8 mouse cellular contexts compared by ENCODE assay signal in genomic region chr7:73398319-73398718, GRCm38 (mm10). TPM values are rescaled to one million over a fixed set of nuclear protein-coding genes. Genes with fewer than 3 reads are reported as not detected.
DNase-seq lines count a peak whose midpoint lies in the region; ATAC-seq lines count a peak whose summit lies in the region.

No protein-coding gene starts in this region.

- peak; percentile 72 for DNase-seq in ES-CJ7 (ENCODE audit: low read depth, low spot score)
- DNase-seq in adrenal gland, adult 8-10 months = peak; percentile 83
- DNase-seq in heart, embryonic 10.5 days (ENCODE audit: low spot score) = no peak
- DNase-seq in kidney, adult 18-20 months = peak; percentile 67
- peak; percentile 92 to 95 for DNase-seq in lung, adult 18-20 months
- no peak for DNase-seq in spleen, postnatal 36 days (ENCODE audit: low spot score in 2 of 2)

- WGBS in embryonic facial prominence, embryonic 12.5 days = 19% methylated on average over 11 of the region's 11 CpGs
- WGBS in heart, embryonic 10.5 days = 5% methylated on average over 11 of the region's 11 CpGs
- WGBS in neural tube, embryonic 15.5 days = 5% methylated on average over 11 of the region's 11 CpGs

- peaks cover 71% of the 10 kb centered on the region for H3K4me1 ChIP-seq in embryonic facial prominence, embryonic 12.5 days
- H3K4me1 ChIP-seq in heart, embryonic 10.5 days = peaks cover 37% of the 10 kb centered on the region
- peaks cover 78% of the 10 kb centered on the region for H3K4me1 ChIP-seq in neural tube, embryonic 15.5 days

- no peak overlapping the region for H3K9ac ChIP-seq in embryonic facial prominence, embryonic 12.5 days
- peak overlapping the region; percentile 37 for H3K9ac ChIP-seq in neural tube, embryonic 15.5 days (replicated peaks)

- no peak for ATAC-seq in embryonic facial prominence, embryonic 12.5 days (ENCODE audit: insufficient number of reproducible peaks, insufficient read depth, low FRiP score, low TSS enrichment)
- ATAC-seq in neural tube, embryonic 15.5 days (ENCODE audit: low FRiP score) = peak; percentile 32; the same call in 1 of the 2 replicates

- H3K36me3 ChIP-seq in embryonic facial prominence, embryonic 12.5 days = peaks cover 11% of the 10 kb centered on the region; the same call in 1 of the 2 replicates
- H3K36me3 ChIP-seq in heart, embryonic 10.5 days = no peaks in the 10 kb centered on the region
- H3K36me3 ChIP-seq in neural tube, embryonic 15.5 days = no peaks in the 10 kb centered on the region

- H3K4me3 ChIP-seq in embryonic facial prominence, embryonic 12.5 days = no peak overlapping the region
- peak overlapping the region; percentile 54 for H3K4me3 ChIP-seq in heart, embryonic 10.5 days
- H3K4me3 ChIP-seq in neural tube, embryonic 15.5 days (replicated peaks) = peak overlapping the region; percentile 34; the same call in 1 of the 2 replicates

- H3K4me2 ChIP-seq in embryonic facial prominence, embryonic 12.5 days (replicated peaks) = peak overlapping the region; percentile 47
- H3K4me2 ChIP-seq in neural tube, embryonic 15.5 days = peak overlapping the region; percentile 66

- no peaks in the 10 kb centered on the region for H3K27me3 ChIP-seq in embryonic facial prominence, embryonic 12.5 days
- H3K27me3 ChIP-seq in heart, embryonic 10.5 days (ENCODE audit: insufficient read depth, poor library complexity, severe bottlenecking) = peaks cover 76% of the 10 kb centered on the region
- H3K27me3 ChIP-seq in neural tube, embryonic 15.5 days (replicated peaks) = no peaks in the 10 kb centered on the region

- H3K9me3 ChIP-seq in embryonic facial prominence, embryonic 12.5 days = no peaks in the 10 kb centered on the region
- no peaks in the 10 kb centered on the region; the same call in 1 of the 2 replicates for H3K9me3 ChIP-seq in heart, embryonic 10.5 days
- no peaks in the 10 kb centered on the region for H3K9me3 ChIP-seq in neural tube, embryonic 15.5 days (replicated peaks)

- H3K27ac ChIP-seq in embryonic facial prominence, embryonic 12.5 days = no peak overlapping the region
- no peak overlapping the region for H3K27ac ChIP-seq in heart, embryonic 10.5 days
- peak overlapping the region; percentile 79 for H3K27ac ChIP-seq in neural tube, embryonic 15.5 days (replicated peaks)

RNA-seq across cellular contexts. Expression of gene Rgma, which starts 23.0 kb away (rescaled TPM):
- 10 to 100 TPM; 12.8 to 16.1 (median 14.0) TPM for total RNA-seq in adrenal gland, adult 8-10 months (2022)
- polyA plus RNA-seq in embryonic facial prominence, embryonic 12.5 days (2016; fragmentation: Nextera tagmentation; extraction: Ambion mirVana) = 24.3 and 28.1 TPM in 2 replicates
- 3.4 and 6.9 TPM in 2 replicates for polyA plus RNA-seq in heart, embryonic 10.5 days (2016; fragmentation: Nextera tagmentation; extraction: Ambion mirVana)
- polyA plus RNA-seq in neural tube, embryonic 15.5 days (2015; fragmentation: Nextera tagmentation; extraction: Ambion mirVana) = 32.3 and 32.7 TPM in 2 replicates

Comparison
In these comparisons a context has a peak if more than half of its experiments do, and no peak if none do; other contexts are left out.
1. DNase-seq: peak in ES-CJ7 (single experiment), adrenal gland, adult 8-10 months (single experiment), kidney, adult 18-20 months (single experiment) and lung, adult 18-20 months (2 of 2); none in heart, embryonic 10.5 days (single experiment) and spleen, postnatal 36 days (0 of 2).